Mouse (Mus musculus): ENCODE results near the gene Fbxo33.
A peak's percentile ranks its signal among the peaks of the same experiment; 100 is the strongest.
"Not testable (repeated sequence)": the region's sequence is repeated elsewhere in the genome, so short reads cannot be mapped to it uniquely, and the experiment has no call there.

Gene Fbxo33

DNA sequence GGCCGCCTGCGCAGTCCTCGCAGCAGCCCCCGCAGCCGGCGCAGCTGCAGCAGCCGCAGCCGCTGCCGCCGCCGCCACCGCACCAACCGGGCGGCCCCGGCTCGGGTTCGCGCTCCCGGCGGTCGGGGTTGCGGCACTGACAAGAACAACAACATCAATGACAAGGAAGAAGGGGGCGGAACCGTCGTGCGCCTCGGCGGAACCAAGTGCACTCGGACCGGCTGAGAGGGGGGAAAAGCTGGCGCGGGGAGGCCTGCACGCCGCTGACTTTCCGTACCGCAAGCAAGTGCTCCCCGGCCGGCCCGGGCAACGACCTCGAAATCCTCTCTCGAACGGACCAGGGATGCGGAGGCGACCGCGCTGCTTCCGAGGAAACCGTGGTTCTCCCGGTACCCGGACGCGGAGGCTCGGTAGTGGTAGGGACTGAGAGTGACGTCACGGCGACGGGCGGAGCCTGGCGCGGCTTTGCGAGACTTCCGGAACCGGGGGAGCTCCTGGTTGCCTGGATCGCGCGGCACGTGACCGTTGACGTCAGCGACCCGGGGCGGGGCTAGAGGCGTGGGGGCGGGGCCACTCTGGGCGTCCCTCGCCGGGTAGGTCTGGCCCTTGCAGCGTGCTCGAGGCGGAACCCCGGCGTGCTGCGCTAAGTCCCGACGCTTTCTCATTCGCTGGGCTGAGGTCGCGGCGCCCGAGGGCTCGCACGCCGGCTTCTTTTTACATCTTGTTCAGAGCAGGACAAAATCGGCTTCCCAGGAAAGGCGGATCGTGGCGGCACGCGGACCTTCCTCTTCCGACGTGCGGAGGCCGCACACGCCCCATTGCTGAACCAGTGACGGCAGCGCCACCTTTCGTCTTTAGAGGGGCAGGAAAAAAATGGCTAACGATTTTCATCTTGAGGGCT is at the start of gene Fbxo33:
Fbxo33 (minus strand) TSS at position 401 of the 901 bp plus-strand sequence.
- DNase-seq (ENCODE audit: low read depth) = peak; percentile 97

DNA sequence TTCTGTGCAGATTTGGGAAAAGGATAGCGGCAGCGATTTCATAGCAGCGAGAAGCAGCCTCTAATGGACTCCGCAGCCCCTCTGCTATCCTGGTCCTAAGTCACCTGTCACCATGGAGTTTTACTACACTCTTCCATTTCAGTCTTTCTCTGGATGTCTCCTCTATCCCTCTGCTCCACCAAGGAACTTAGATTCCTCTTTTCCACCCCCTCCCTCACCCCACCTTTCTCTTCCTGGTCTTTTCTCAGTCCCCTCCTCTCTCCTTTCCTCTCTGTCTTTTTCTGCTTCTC is 46.4 kb upstream of the Fbxo33 start:
- DNase-seq (ENCODE audit: low read depth) = no peak

DNA sequence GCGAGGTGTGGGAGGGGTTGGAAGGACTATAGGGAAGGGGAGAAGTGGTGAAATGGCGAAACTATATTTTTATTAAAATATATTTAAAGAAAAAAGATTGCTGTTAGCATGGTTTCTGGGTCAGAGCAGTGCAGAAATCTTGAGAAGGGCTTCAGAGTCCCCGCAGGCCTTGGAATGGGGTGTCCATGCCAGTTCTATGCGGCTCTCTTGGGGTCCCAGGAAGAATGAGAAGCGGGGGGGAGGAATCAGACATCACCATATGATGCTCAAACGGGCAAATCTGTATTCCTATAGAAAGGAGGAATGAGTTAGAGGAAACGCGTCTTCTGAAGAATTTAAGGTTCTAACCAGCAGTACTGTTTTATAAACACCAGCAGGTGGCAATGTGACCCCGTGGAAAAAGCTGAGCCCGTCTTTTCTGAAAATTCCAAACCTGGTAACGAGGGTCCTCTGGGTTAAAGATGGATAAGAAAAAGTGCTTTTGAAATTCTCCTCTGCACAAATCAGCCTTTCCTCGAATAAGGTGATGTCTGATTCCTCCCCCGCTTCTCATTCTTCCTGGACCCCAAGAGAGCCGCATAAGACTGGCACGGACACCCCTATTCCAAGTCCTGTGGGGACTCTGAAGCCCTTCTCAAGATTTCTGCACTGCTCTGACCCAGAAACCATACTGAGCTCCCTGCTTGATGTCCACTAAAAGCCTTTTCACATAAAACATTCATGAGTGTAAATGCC is 45.8 kb upstream of the Fbxo33 start:
- peak; percentile 58 for DNase-seq (ENCODE audit: low read depth)

DNA sequence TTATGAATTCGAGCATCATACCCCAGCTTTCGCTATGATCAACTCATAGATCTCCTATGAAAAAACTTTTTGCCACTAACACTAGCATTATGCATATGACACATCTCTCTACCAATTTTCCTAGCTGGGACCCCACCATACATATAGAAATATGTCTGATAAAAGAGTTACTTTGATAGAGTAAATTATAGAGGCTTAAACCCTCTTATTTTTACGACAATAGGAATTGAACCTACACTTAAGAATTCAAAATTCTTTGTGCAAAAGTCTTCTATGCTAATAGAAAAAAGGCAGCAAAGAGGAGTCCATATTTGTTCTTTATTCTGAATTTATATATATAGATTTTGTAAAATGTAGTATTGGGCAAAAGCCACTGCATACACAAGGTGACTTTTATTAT is 43.3 kb upstream of the Fbxo33 start:
- DNase-seq (ENCODE audit: low read depth) = peak; percentile 20

DNA sequence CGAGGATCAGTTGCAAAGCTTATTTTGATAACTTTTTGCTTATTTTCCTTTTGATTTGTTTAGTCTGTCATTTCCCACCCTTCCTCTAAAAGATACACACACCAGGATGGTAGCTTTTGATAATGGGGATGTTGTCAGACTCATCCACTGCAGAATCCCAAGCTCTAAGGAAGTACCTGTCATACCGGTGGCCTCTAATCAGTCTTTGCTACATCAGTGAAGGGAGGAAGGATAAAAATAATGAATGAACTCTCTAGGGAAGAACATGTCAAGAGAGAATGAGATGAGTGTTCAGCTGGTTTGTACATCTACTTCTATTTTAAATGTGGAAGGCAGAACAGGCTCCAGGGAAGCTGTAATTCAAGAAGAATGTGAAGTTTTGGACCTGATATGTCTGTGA is 41.3 kb upstream of the Fbxo33 start:
- DNase-seq (ENCODE audit: low read depth) = no peak

DNA sequence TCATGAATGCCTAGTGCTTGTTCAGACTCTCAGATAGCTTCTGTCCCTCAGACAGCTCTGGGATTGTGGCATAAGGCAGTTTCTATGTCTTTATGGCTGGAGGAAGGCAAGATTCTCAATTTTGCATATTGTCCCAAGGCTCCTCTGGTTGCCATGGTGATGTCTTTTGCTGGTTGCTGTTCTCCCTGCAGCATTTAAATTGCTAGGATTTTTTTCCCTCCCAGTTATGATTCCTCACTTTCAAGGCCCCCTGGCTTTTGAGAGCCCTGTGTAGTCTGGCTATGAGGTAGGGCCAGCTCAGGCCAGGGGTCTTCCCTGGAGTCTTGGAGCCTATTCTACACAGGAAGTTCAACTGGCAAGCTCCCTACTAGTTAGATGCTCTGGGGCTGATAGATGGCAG is 40.8 kb upstream of the Fbxo33 start:
- no peak for DNase-seq (ENCODE audit: low read depth)

DNA sequence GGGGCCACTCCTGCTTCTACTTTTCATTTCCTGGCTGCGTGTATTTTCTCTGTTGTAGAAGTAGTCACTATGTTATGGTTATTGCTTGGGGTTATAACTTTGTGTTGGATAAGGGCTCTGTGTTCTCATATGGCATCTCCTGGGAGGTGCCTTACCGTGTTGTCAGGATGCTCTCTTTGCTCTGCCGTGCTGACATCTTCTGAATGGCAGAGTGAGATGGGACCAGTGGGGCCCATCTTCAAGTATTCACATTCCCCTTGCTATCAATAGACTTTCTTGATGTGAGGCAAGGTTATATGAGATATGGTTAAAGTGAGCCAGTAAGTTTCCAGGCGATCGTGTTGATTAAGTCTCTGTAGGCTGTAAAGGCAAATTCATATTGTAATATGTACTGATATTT is 39.5 kb upstream of the Fbxo33 start:
- no peak for DNase-seq (ENCODE audit: low read depth)

DNA sequence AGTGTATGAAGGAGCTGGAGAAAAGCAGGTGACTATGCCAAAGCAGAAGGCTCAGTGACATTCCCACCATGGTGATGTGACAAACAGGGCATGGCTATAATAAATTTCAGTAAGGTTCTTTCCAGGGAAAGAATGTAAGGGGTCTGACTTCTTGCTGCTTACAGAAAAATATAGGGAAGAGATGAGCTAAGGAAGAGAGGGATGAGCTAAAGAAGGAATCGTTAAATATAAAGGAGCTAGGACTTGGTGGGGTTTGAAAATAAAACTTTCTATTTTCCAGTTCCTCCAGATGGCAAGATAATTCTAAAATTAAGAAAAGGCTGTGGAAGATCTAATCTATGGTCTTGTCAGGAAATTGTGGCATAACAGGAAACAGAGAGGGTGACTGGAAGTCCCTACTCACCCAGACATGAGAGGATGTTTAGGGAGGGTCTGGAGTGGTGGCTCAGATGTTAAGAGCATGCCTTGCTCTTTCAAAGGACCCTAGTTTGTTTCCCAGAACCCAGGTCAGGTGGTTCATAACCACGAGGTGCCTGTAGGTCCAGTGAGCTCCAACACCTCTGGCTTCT is 30.8 kb upstream of the Fbxo33 start:
- DNase-seq (ENCODE audit: low read depth) = peak; percentile 81

DNA sequence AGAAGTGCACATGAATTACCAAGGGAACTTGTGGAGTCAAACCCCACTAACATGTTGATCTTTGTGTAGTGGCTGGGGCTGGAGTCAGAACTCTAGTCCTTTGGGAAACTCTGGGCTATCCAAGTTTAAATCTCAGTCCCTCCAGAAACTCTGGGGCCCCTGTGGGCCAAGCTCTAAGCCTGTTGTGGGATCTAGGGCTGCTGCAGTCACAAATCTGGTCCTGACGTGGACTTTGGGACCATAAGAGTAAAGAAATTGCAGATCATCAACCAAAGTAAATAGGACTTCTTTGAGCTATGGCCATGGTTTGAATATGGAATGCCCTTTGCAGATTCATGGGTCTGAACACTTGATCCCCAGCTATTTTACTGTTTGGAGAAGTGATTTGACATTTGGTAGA is 29.4 kb upstream of the Fbxo33 start:
- DNase-seq (ENCODE audit: low read depth) = no peak

DNA sequence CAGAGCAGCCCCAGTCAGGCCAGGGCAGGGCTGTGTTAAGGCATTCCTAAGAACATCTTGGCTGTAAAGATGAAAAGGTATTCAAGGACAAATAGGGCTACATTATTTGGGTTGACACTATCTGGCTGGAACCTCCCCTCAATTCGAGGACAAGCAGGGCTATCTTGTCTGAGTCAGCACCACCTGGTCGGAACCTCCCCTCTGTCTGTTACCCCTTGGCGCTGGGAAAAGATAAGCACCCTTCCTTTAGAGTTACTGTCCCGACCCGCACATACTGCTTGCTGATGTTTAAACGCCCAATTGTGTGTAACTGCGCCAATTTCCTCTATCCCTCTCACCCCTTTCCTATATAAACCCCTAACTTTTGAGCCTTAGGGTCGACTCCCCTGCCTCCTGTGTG is 21.5 kb upstream of the Fbxo33 start:
- not testable (repeated sequence) for DNase-seq (ENCODE audit: low read depth)

DNA sequence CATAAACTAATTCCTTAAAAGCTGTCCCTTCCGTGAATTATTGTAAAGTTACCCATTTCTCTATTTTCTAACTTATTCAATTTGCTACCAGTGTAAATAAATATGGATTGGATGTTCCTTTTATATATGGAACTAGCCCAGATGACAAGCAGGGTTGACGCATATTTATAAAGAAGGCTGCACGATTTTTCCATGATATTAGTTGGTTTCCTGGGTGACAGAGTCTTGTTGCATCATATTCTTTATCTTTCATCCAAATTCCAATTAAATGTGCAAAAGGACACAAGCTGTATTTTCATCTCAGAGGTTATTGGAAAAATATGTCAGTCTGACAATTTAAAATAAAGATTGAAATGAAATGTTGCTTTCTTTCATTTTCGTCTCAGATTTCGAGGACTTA is 18.9 kb upstream of the Fbxo33 start:
- no peak for DNase-seq (ENCODE audit: low read depth)

DNA sequence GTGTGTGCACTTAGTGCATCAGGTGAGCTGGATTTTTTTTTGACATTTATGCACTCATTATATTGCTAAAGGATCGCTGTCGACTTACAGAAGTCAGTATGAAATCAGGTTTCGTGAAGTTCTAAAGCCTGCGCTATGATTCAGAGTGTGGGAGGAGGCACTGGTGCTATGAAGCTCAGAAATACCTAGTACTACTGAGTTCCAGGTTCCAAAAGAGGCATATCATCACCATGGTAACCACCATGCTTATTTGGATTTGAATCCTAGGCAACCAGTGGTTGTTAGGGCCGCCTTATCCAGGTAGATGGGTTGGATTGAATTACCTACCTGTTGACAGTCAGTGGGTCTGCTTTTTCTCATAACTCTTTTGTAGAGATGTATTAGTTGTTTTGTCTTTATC is 8.9 kb upstream of the Fbxo33 start:
- no peak for DNase-seq (ENCODE audit: low read depth)

DNA sequence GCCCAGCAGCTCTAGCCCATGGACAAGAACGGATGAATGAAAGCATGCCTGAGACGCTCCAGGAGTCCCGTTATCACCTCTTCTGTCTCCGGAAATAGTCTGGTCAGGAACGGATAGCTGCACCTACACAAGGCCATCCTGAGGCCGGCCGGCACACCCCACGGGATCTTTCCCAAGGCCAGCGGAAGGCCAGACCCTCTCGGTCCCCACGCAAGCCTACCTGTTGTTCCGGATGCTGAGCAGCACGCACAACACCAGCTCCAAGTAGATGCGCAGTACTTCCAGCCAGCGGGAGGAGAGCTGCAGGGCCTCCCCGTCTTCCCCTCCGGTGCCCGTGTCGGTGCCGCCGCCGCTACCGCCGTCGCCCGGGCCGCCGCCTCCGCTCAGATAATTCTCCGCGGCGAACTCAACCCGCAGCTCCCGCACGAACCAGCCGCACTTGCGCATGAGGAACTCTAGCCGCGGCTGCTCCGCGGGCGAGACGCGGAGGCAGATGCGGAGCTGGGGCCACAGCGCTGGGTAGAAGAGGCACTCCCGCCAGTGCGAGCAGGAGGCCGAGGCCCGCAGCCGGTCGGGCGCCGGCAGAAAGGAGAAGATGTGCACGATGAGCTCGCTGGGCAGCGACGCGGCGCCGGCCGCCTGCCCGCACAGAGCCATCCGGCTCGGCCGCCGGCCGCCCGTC is 744 bp downstream of the Fbxo33 start:
- DNase-seq (ENCODE audit: low read depth) = peak; percentile 56

DNA sequence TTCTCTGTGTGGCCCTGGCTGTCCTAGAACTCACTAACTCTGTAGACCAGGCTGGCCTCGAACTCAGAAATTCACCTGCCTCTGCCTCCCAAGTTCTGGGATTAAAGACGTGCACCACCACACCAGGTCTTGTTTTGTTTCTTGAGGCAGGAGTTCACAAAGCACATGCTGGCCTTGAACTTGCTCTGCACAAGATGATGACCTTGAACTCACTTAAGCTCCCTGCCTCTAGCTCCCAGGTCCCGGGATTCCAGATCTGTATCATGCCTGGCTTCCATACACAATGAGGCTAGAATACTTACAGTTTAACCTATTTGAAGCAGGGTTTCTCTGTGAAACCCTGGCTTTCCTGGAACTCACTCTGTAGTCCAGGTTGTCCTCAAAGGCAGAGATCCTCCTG is 2.2 kb downstream of the Fbxo33 start:
- peak; percentile 43 for DNase-seq (ENCODE audit: low read depth)

DNA sequence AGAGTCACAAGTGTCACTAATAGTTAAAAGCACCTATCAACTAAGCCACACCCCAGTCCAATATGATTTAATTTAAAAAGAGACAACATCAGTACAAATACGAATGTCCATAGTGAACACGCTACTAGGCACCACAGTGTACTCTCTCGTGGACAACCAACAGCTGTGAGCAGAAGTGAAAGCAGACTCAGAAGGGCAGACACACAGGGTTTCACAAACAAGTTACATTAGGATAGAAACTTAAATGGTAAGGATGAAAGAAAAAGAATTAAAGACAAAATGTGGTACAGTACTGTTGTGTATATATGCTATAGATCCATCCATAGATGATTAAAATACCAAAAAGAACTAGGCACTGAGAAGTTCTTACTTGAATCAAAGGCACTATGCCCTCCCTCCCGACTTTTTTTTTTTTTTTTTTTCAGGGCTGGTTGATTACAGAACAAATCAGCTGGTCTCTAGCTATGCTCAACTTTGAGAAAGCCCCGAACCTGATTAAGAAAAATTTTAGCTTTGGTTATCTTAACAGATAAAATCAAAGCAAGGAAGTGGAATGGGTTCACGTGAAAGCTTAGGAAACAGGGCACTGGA is 2.8 kb downstream of the Fbxo33 start:
- DNase-seq (ENCODE audit: low read depth) = peak; percentile 61

DNA sequence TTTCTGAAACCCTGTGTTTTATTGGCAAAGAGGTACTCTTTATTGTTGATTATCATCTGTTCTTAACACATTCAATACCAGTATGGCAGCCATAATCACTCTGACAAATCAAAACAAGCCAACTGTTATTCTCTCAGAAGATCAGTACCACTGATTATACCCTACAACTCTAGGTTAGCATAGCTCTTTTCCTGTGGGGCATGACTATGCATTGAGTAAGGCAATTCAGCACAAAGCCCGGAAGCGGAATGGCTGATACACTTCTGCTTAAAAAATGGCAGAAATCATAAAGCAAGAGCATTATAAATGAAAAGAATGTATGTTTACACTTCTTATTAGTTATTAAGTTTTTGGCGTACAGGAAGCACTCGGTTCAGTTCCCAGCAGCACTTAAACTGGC is 3.3 kb downstream of the Fbxo33 start:
- DNase-seq (ENCODE audit: low read depth) = peak; percentile 86

DNA sequence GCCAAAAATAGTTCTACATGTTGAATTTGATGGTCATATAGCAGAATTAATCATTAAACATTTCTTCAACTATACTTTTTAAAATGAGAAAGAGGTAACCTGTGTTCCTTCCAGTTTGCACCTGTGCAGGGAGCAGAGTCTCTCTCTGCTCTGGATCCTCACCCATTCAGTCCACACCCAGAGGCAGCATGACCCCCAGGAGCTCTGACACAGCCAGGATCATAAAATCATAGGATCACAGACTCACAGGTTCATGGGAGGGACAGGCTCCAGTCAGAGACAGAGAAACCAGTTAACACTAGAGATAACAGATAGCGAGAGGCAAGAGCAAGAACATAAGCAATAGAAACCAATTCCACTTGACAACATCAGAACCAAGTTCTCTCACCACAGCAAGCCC is 11.7 kb downstream of the Fbxo33 start:
- no peak for DNase-seq (ENCODE audit: low read depth)

DNA sequence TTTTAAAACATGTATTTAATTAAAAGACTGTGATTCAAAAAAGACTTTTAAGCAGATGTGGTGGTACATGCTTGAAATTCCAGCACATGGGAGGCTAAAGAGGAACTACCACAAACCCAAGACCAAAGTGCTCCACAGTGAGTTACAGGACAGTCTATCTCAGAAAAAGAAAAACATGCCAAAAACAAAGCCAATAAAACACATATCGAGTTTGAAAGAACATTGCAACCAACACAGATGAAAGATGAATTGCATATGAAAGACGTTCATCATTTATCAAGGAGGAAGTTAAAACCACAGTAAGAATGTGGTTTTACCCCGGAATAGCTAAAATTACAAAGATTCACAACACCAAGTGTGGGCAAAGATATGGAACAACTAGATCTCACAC is 12.5 kb downstream of the Fbxo33 start:
- peak; percentile 86 for DNase-seq (ENCODE audit: low read depth)

DNA sequence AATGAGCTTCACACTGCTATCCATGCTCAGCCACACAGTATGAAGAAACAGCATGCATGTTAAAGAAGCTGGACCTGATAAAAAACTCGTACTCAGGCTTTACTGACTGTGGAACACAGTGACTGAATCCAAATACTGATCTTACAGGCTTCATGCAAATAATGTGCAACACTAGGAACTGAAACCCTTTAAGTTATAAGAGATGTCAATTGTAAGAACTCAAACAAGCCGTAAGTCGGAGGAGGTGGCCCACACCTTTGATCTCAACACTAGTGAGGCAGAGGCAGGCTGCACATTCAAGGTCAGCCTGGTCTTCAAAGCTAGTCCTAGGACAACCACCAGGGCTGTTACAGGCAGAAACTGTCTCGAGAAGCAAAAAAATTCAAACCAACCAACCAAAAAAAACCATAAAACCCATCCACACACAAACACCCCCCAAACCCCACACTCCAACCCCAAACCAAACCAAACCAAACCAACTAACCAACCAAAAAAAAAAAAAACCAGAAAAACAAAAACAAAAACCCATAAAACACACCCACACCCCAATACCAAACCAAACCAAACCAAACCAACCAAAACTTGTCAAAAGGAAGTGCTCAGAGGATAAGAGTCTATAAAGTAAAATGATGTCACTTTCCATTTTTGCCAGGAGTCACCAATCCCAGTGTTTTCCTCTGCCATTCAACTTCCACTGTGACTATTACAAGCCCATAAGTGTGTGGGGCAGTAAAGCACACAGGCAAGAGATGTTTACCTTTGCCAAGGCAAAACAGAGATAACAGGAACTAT is 13.1 kb downstream of the Fbxo33 start:
- DNase-seq (ENCODE audit: low read depth) = peak; percentile 63

DNA sequence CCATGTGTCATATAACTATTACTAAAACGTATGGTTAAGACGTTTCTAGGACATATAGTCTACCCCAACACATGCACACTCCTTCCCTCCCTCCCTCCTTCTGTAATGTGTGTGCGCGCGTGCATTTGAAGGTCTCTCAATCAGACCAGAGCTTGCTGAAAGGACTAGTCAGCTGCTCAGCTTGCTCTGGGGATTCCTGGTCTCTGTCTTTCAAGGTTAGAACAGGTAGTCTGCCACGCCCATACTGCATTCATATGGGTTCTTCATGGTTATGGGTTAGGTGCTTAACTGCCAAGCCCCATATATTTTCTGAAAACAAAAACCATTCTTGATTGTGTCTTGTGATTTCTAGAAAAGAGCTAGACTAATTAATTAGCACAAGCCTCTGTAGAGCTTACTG is 14.0 kb downstream of the Fbxo33 start:
- DNase-seq (ENCODE audit: low read depth) = no peak

DNA sequence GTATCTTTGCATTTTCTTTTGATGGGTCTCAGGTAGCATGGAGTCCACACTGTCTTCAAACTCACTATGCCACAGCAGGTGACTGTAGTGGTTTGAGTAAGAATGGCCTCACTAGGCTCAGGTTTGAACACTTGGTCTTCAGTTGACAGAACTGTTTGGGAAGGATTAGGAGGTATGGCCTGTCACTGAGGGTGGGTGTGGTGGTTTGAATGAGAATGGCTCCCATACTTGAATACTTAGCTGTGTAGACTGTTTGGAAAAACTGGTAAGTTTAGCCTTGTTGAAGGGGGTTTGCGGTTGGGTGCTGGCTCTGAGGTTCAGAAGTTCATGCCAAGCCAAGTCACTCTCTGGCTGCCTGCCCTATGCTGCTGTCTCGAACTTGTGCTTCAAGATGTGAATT is 20.2 kb downstream of the Fbxo33 start:
- no peak for DNase-seq (ENCODE audit: low read depth)

DNA sequence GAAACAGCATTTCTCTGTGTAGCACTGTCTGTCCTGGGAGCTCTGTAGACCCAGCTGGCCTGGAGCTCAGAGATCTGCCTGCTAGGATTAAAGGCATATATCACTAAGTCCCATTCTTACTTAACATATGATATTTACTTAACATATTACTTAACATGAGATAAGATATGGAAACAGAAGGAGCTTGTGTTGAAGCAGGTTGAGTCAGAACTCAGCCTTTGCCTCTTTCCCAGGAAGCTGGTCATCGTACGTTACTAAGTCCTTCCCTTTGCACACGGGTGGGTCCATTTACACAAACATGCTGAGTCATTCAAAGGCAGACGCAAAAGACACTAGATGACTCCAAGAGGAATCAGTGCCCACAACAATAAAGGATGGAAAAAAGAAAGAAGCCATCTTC is 20.8 kb downstream of the Fbxo33 start:
- DNase-seq (ENCODE audit: low read depth) = peak; percentile 89
